Mouse (Mus musculus) G1E (cell line): ENCODE results near the gene Fam133b. TPM values are rescaled to one million over a fixed set of nuclear protein-coding genes. Genes with fewer than 3 reads are reported as not detected.

Source experiments
- ATAC-seq: 2 replicates; pipeline ENCODE4 v1.8.0; 2016; ENCODE audit warnings: mild to moderate bottlenecking; ENCODE audit not compliant: insufficient number of reproducible peaks, poor library complexity, low FRiP score, severe bottlenecking; ENCODE audit errors: extremely low read depth
- DNase-seq: peaks from one replicate; pipeline ENCODE4 v3.0.0; 2012; ENCODE audit warnings: low spot score
- H3K27me3 ChIP-seq: 2 replicates; pipeline ENCODE4 v1.6.1; 2012; ENCODE audit warnings: mild to moderate bottlenecking, low read length, inconsistent platforms; ENCODE audit not compliant: insufficient read depth
- H3K36me3 ChIP-seq: replicated peaks from 2 replicates; pipeline ENCODE3; 2012; ENCODE audit warnings: mild to moderate bottlenecking, inconsistent platforms
- H3K4me1 ChIP-seq: 2 replicates; pipeline ENCODE4 v1.6.1; 2012; ENCODE audit warnings: low read depth, low read length, inconsistent platforms, mixed read lengths; ENCODE audit not compliant: insufficient read depth
- H3K4me3 ChIP-seq: 2 replicates; pipeline ENCODE4 v1.5.1; 2012; ENCODE audit warnings: low read depth, mild to moderate bottlenecking, inconsistent platforms, low read length, moderate library complexity, mixed read lengths
- H3K9me3 ChIP-seq: replicated peaks from 2 replicates; pipeline ENCODE4 v1.6.1; 2012; ENCODE audit warnings: inconsistent platforms
- CTCF ChIP-seq: IDR thresholded peaks from 2 replicates; pipeline ENCODE4 v1.5.1; 2012; ENCODE audit warnings: low read depth, low read length, inconsistent platforms, mixed read lengths
- GATA1 ChIP-seq: IDR thresholded peaks from 2 replicates; pipeline ENCODE4 v1.6.1; 2012; ENCODE audit warnings: borderline replicate concordance, low read length, inconsistent platforms, mixed read lengths
- GATA2 ChIP-seq: IDR thresholded peaks from 2 replicates; pipeline ENCODE4 v1.6.1; 2012; ENCODE audit warnings: low read depth, low read length, inconsistent platforms, borderline replicate concordance
- POLR2AphosphoS5 ChIP-seq: IDR thresholded peaks from 2 replicates; pipeline ENCODE4 v1.6.1; 2012; ENCODE audit warnings: low read depth, low read length, inconsistent platforms; ENCODE audit not compliant: insufficient replicate concordance
- TAL1 ChIP-seq: conservative IDR thresholded peaks from 2 replicates; pipeline ENCODE4 v1.6.1; 2012; ENCODE audit warnings: low read depth, low read length, inconsistent platforms, mixed read lengths
- polyA plus RNA-seq: library from polyadenylated mRNA; stranded (reverse); fragments of >175 nt; gene quantifications from 2 replicates; pipeline ENCODE4 v1.2.3, GENCODE M21; 2012
- total RNA-seq, 2 experiments: library from RNA; stranded (forward) in 1 of 2; stranded (reverse) in 1 of 2; fragments of 200-1000 nt in 1 of 2; fragments of >200 nt in 1 of 2; fragmentation: Nextera tagmentation in 1 of 2; gene quantifications; 2 replicates each; pipeline ENCODE4 v1.2.3; 2014 to 2017

Gene Fam133b
- total and polyA plus RNA-seq, 3 experiments: 16.9 to 76.2 (median 59.0) TPM

GRCm38 (mm10) chr5:3501564-3502001 is 42.0 kb upstream of the Fam133b start:
- Histone ChIP-seq H3K9me3 (no peaks in the 10 kb centered on the region), H3K36me3 (peaks cover 84% of the 10 kb centered on the region), H3K27me3 (no peaks in the 10 kb centered on the region), H3K4me3 (no peak overlapping the region), H3K4me1 (peaks cover 86% of the 10 kb centered on the region)
- no peak for ATAC-seq
- DNase-seq: no peak
- no peak for TF ChIP-seq CTCF
- TF ChIP-seq POLR2AphosphoS5: no peak
- no peak for TF ChIP-seq GATA1
- TF ChIP-seq GATA2: no peak
- TF ChIP-seq TAL1: no peak

GRCm38 (mm10) chr5:3502610-3503350 is 40.9 kb upstream of the Fam133b start:
- H3K9me3 ChIP-seq: no peaks in the 10 kb centered on the region
- no peak overlapping the region; the same call in 1 of the 2 replicates for H3K4me3 ChIP-seq
- TF ChIP-seq TAL1 (no peak), GATA2 (no peak), POLR2AphosphoS5 (no peak), CTCF (no peak), GATA1 (no peak)
- H3K36me3 ChIP-seq: peaks cover 84% of the 10 kb centered on the region
- H3K4me1 ChIP-seq: peaks cover 85% of the 10 kb centered on the region
- H3K27me3 ChIP-seq: no peaks in the 10 kb centered on the region
- ATAC-seq (peak; percentile 61), DNase-seq (peak; percentile 42)

- ATAC-seq: no peak
- Histone ChIP-seq H3K4me3 (no peak overlapping the region; the same call in 1 of the 2 replicates), H3K27me3 (no peaks in the 10 kb centered on the region), H3K4me1 (peaks cover 81% of the 10 kb centered on the region), H3K9me3 (no peaks in the 10 kb centered on the region), H3K36me3 (peaks cover 79% of the 10 kb centered on the region)
- DNase-seq: no peak
- TF ChIP-seq POLR2AphosphoS5 (no peak), CTCF (no peak), TAL1 (no peak), GATA2 (no peak), GATA1 (no peak)
Observed at GRCm38 (mm10) chr5:3503373-3503772, 40.3 kb upstream of the Fam133b start.

GRCm38 (mm10) chr5:3503836-3504323 is 39.8 kb upstream of the Fam133b start:
- no peak overlapping the region for H3K4me3 ChIP-seq
- no peaks in the 10 kb centered on the region for H3K27me3 ChIP-seq
- H3K36me3 ChIP-seq: peaks cover 76% of the 10 kb centered on the region
- H3K9me3 ChIP-seq: no peaks in the 10 kb centered on the region
- peaks cover 79% of the 10 kb centered on the region for H3K4me1 ChIP-seq
- no peak for ATAC-seq
- TF ChIP-seq GATA2 (no peak), TAL1 (no peak), CTCF (no peak), GATA1 (no peak), POLR2AphosphoS5 (no peak)
- DNase-seq: no peak

- no peak for TF ChIP-seq POLR2AphosphoS5
- TF ChIP-seq TAL1: peak; percentile 37; the same call in 1 of the 2 replicates
- no peak for TF ChIP-seq GATA1
- H3K4me3 ChIP-seq: no peak overlapping the region
- H3K27me3 ChIP-seq: no peaks in the 10 kb centered on the region
- ATAC-seq (no peak), DNase-seq (no peak)
- peaks cover 75% of the 10 kb centered on the region for H3K36me3 ChIP-seq
- peaks cover 84% of the 10 kb centered on the region for H3K4me1 ChIP-seq
- H3K9me3 ChIP-seq: no peaks in the 10 kb centered on the region
Observed at GRCm38 (mm10) chr5:3504453-3504852, 39.2 kb upstream of the Fam133b start.

- ATAC-seq (no peak), DNase-seq (no peak)
- TF ChIP-seq POLR2AphosphoS5: no peak
- no peak for TF ChIP-seq GATA2
- TF ChIP-seq GATA1: no peak
- TF ChIP-seq TAL1: no peak
- TF ChIP-seq CTCF: no peak
- Histone ChIP-seq H3K4me1 (peaks cover 82% of the 10 kb centered on the region), H3K36me3 (peaks cover 77% of the 10 kb centered on the region), H3K4me3 (no peak overlapping the region), H3K9me3 (no peaks in the 10 kb centered on the region), H3K27me3 (no peaks in the 10 kb centered on the region)
Observed at GRCm38 (mm10) chr5:3505553-3505952, 38.1 kb upstream of the Fam133b start.
